Mouse (Mus musculus): ENCODE results near the gene Ryk. TPM values are rescaled to one million over a fixed set of nuclear protein-coding genes. Genes with fewer than 3 reads are reported as not detected.

The Ryk gene
- polyA plus RNA-seq, 2 experiments: 4.9 to 10.8 TPM

DNA sequence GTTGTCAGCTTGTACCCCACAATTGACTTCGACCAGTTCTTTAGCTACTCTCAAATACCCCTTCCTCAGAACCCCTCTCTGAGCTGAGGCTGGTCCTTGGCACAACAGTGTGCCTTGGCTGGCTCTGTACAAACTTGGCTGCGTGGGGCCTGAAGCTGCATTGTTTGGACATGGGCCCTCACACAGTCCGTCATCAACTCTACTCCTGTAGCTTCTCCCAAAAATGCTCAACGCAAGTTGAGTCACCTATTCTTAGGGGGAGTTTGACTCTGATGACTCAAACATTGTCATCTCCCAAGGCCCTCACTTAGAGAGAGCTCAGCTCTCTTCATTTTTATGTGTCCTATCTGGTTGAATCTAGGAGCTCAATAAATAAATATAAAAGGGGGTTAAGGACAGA lies 36.3 kb upstream of the Ryk start:
- TF ChIP-seq EP300 (IDR thresholded peaks at IDR 0.05; ENCODE audit: low read depth): no peak
- TF ChIP-seq CTCF (IDR thresholded peaks at IDR 0.05; ENCODE audit: low read depth): no peak
- no peak overlapping the region for H3K4me3 ChIP-seq (ENCODE audit: insufficient read depth in 1 of 2, low read depth in 2 of 2, low read length in 2 of 2)
- no peak overlapping the region for H3K4me2 ChIP-seq (ENCODE audit: low read depth)
- no peaks in the 10 kb centered on the region for H3K9me3 ChIP-seq (ENCODE audit: control insufficient read depth, low read length)
- no peaks in the 10 kb centered on the region for H3K27me3 ChIP-seq (ENCODE audit: control insufficient read depth, insufficient read depth, low read length)
- WGBS (ENCODE audit: insufficient replicate concordance): 59% methylated on average over 4 of the region's 4 CpGs
- H3K4me1 ChIP-seq (replicated peaks; ENCODE audit: control insufficient read depth in 2 of 2, insufficient read depth in 2 of 2, low read length in 1 of 2): no peaks in the 10 kb centered on the region
- no peak overlapping the region for H3K9ac ChIP-seq (replicated peaks)
- H3K27ac ChIP-seq: no peak overlapping the region
- DNase-seq (ENCODE audit: low read depth in 3 of 3, low spot score in 3 of 3) (no peak), ATAC-seq (ENCODE audit: insufficient read depth) (no peak)
- no peaks in the 10 kb centered on the region for H3K36me3 ChIP-seq (replicated peaks; ENCODE audit: control insufficient read depth, insufficient read depth, low read depth)

DNA sequence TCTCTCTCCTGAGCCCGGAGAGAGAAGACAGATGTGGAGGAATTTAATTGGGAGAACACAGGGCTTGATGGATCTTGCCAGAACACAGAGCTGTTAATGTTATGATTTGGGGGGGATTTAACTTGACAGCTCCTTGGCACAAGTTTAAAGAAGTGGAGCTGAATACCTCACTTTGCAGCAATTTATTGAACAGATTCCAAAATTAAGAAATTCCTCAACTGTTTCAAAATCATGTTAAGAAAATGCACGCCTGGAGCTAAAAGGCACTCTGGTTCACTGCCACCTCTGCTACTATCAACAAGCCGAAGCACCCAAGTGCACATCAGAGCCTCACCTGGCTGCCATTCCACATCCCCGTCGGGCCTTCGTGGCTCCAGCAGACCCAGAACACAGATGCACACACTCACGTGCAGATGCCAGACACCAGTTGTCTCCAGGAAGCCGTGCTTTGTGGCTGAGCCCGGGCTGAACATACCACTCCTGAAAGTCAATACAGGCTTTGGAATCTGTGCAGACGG lies 28.6 kb upstream of the Ryk start:
- TF ChIP-seq CTCF (IDR thresholded peaks at IDR 0.05; ENCODE audit: low read depth): no peak
- TF ChIP-seq EP300 (IDR thresholded peaks at IDR 0.05; ENCODE audit: low read depth): no peak
- DNase-seq (ENCODE audit: low read depth in 3 of 3, low spot score in 3 of 3) (no peak), ATAC-seq (ENCODE audit: insufficient read depth) (no peak)
- no peak overlapping the region for H3K4me3 ChIP-seq (ENCODE audit: insufficient read depth in 1 of 2, low read depth in 2 of 2, low read length in 2 of 2)
- WGBS (ENCODE audit: insufficient replicate concordance): 56% methylated on average over 10 of the region's 10 CpGs
- H3K9ac ChIP-seq (replicated peaks): no peak overlapping the region
- H3K9me3 ChIP-seq (ENCODE audit: control insufficient read depth, low read length): no peaks in the 10 kb centered on the region
- no peaks in the 10 kb centered on the region for H3K36me3 ChIP-seq (replicated peaks; ENCODE audit: control insufficient read depth, insufficient read depth, low read depth)
- H3K4me2 ChIP-seq (ENCODE audit: low read depth): no peak overlapping the region
- H3K27me3 ChIP-seq (ENCODE audit: control insufficient read depth, insufficient read depth, low read length): no peaks in the 10 kb centered on the region
- H3K27ac ChIP-seq: no peak overlapping the region
- no peaks in the 10 kb centered on the region; a peak in 1 of 4 replicates for H3K4me1 ChIP-seq (replicated peaks; ENCODE audit: control insufficient read depth in 2 of 2, insufficient read depth in 2 of 2, low read length in 1 of 2)

DNA sequence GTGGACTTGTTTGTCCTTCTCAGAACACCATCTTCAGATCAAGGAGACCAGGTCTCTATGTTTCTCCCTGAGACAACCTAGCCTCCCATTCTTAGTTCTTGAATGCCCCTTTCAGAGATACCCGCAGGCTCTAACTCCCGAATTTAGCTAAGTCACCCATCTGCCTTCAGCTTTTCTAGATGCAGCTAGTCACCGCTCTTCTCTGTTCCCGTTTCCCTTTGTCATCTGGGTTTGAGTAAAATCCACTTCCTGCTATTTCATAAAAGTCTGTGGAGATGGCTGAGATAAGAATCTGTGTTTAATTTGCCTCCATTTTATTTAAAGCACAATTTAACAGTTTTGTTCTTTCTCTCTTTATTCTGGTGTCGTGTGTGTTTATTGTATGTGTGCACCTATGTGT lies 23.5 kb upstream of the Ryk start:
- no peak for DNase-seq (ENCODE audit: low read depth in 3 of 3, low spot score in 3 of 3)
- no peak overlapping the region for H3K4me2 ChIP-seq (ENCODE audit: low read depth)
- H3K27ac ChIP-seq: no peak overlapping the region
- no peaks in the 10 kb centered on the region for H3K4me1 ChIP-seq (replicated peaks; ENCODE audit: control insufficient read depth in 2 of 2, insufficient read depth in 2 of 2, low read length in 1 of 2)
- 54% methylated on average over 5 of the region's 5 CpGs for WGBS (ENCODE audit: insufficient replicate concordance)
- TF ChIP-seq CTCF (IDR thresholded peaks at IDR 0.05; ENCODE audit: low read depth) (no peak), EP300 (IDR thresholded peaks at IDR 0.05; ENCODE audit: low read depth) (no peak)
- H3K27me3 ChIP-seq (ENCODE audit: control insufficient read depth, insufficient read depth, low read length): no peaks in the 10 kb centered on the region
- H3K9ac ChIP-seq (replicated peaks): no peak overlapping the region
- no peak for ATAC-seq (ENCODE audit: insufficient read depth)
- no peaks in the 10 kb centered on the region for H3K36me3 ChIP-seq (replicated peaks; ENCODE audit: control insufficient read depth, insufficient read depth, low read depth)
- no peaks in the 10 kb centered on the region for H3K9me3 ChIP-seq (ENCODE audit: control insufficient read depth, low read length)
- H3K4me3 ChIP-seq (ENCODE audit: insufficient read depth in 1 of 2, low read depth in 2 of 2, low read length in 2 of 2): no peak overlapping the region

DNA sequence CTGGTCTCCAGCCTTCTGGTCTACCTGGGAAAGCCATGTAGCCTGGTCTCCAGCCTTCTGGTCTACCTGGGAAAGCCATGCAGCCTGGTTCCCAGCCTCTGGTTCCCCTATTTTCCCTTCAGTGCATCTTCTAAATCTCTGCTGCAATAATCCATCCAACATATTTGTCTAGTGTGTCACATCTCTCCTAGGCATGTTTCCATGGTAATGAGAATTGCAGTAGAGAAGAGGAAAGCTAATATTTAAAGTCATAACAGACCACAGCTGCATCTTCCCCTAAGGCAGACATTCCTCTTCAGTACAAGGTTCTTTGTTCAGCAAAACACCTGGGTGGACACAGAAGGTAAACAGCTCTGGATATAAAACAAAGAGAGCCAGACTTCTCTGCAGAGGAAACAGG lies 16.5 kb upstream of the Ryk start:
- TF ChIP-seq CTCF (IDR thresholded peaks at IDR 0.05; ENCODE audit: low read depth) (no peak), EP300 (IDR thresholded peaks at IDR 0.05; ENCODE audit: low read depth) (no peak)
- no peak overlapping the region for H3K4me2 ChIP-seq (ENCODE audit: low read depth)
- H3K27ac ChIP-seq: no peak overlapping the region
- H3K27me3 ChIP-seq (ENCODE audit: control insufficient read depth, insufficient read depth, low read length): no peaks in the 10 kb centered on the region
- no peaks in the 10 kb centered on the region for H3K36me3 ChIP-seq (replicated peaks; ENCODE audit: control insufficient read depth, insufficient read depth, low read depth)
- H3K9me3 ChIP-seq (ENCODE audit: control insufficient read depth, low read length): no peaks in the 10 kb centered on the region
- DNase-seq (ENCODE audit: low read depth in 3 of 3, low spot score in 3 of 3) (no peak), ATAC-seq (ENCODE audit: insufficient read depth) (no peak)
- no peak overlapping the region for H3K4me3 ChIP-seq (ENCODE audit: insufficient read depth in 1 of 2, low read depth in 2 of 2, low read length in 2 of 2)
- no peak overlapping the region for H3K9ac ChIP-seq (replicated peaks)
- no peaks in the 10 kb centered on the region for H3K4me1 ChIP-seq (replicated peaks; ENCODE audit: control insufficient read depth in 2 of 2, insufficient read depth in 2 of 2, low read length in 1 of 2)

DNA sequence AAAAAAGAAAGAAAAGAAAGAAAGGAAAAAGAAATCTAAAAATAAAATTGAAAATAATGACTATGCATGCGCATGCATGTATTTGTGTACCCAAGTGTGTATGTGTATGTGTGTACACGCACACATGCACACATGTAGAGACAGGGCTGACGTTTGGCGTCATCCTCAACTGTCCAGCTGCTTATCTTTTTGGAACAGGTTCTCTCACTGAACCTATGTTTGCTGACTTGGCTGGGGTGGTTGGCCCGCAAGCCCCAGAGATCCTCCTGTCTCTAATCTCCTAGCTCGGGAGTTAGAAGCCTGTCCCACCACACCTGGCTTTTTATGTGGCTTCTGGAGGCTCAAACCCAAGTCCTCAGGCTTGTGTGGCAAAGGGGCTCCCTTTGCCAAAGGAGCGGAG lies 6.1 kb upstream of the Ryk start:
- peak in 2 of 3 experiments; percentile 17 to 36 for DNase-seq (ENCODE audit: low read depth in 3 of 3, low spot score in 3 of 3)
- 28% methylated on average over 7 of the region's 7 CpGs for WGBS (ENCODE audit: insufficient replicate concordance)

More for the DNA sequence above, 6.1 kb upstream of the Ryk start:
- Histone ChIP-seq H3K4me1 (replicated peaks; ENCODE audit: control insufficient read depth in 2 of 2, insufficient read depth in 2 of 2, low read length in 1 of 2) (peaks cover 0 to 5% of the 10 kb centered on the region in 2 experiments; a peak in 3 of 4 replicates), H3K9ac (replicated peaks) (no peak overlapping the region), H3K4me2 (ENCODE audit: low read depth) (no peak overlapping the region), H3K9me3 (ENCODE audit: control insufficient read depth, low read length) (no peaks in the 10 kb centered on the region), H3K4me3 (ENCODE audit: insufficient read depth in 1 of 2, low read depth in 2 of 2, low read length in 2 of 2) (no peak overlapping the region), H3K36me3 (replicated peaks; ENCODE audit: control insufficient read depth, insufficient read depth, low read depth) (no peaks in the 10 kb centered on the region), H3K27ac (no peak overlapping the region), H3K27me3 (ENCODE audit: control insufficient read depth, insufficient read depth, low read length) (no peaks in the 10 kb centered on the region)
- peak; percentile 85 for ATAC-seq (ENCODE audit: insufficient read depth)
- TF ChIP-seq CTCF (IDR thresholded peaks at IDR 0.05; ENCODE audit: low read depth) (no peak), EP300 (IDR thresholded peaks at IDR 0.05; ENCODE audit: low read depth) (peak; percentile 69)

All from liver, embryonic 14.5 days (tissue).